Mouse (Mus musculus) A20 (cell line): Measurements from ENCODE around the gene Fam171a1.

ENCODE experiments used
- DNase-seq: peaks from one replicate; pipeline ENCODE4 v3.0.0-alpha.2; 2011; ENCODE audit warnings: low read depth, low spot score

The Fam171a1 gene

GRCm38 (mm10) chr2:3138308-3138707, 24.3 kb downstream of the Fam171a1 start:
- DNase-seq, result no peak

GRCm38 (mm10) chr2:3139065-3139464, 25.0 kb downstream of the Fam171a1 start:
- DNase-seq, result no peak

GRCm38 (mm10) chr2:3139578-3139977, 25.6 kb downstream of the Fam171a1 start:
- no peak for DNase-seq

GRCm38 (mm10) chr2:3140585-3140984, 26.6 kb downstream of the Fam171a1 start:
- no peak for DNase-seq

- no peak for DNase-seq
Measured at GRCm38 (mm10) chr2:3141804-3142203, 27.8 kb downstream of the Fam171a1 start.

GRCm38 (mm10) chr2:3144291-3144690, 30.3 kb downstream of the Fam171a1 start:
- no peak for DNase-seq

GRCm38 (mm10) chr2:3147550-3148157, 33.6 kb downstream of the Fam171a1 start:
- no peak for DNase-seq

- DNase-seq, result no peak
Measured at GRCm38 (mm10) chr2:3148731-3149130, 34.7 kb downstream of the Fam171a1 start.

GRCm38 (mm10) chr2:3150324-3150723, 36.3 kb downstream of the Fam171a1 start:
- DNase-seq, result no peak

- no peak for DNase-seq
Measured at GRCm38 (mm10) chr2:3151336-3151735, 37.3 kb downstream of the Fam171a1 start.

- no peak for DNase-seq
Measured at GRCm38 (mm10) chr2:3154091-3154665, 40.2 kb downstream of the Fam171a1 start.

- no peak for DNase-seq
Measured at GRCm38 (mm10) chr2:3154986-3155385, 41.0 kb downstream of the Fam171a1 start.

- DNase-seq, result no peak
Measured at GRCm38 (mm10) chr2:3157030-3157429, 43.0 kb downstream of the Fam171a1 start.

- DNase-seq, result no peak
Measured at GRCm38 (mm10) chr2:3157661-3158344, 43.8 kb downstream of the Fam171a1 start.

- no peak for DNase-seq
Measured at GRCm38 (mm10) chr2:3158682-3159412, 44.8 kb downstream of the Fam171a1 start.

GRCm38 (mm10) chr2:3161578-3161977, 47.6 kb downstream of the Fam171a1 start:
- DNase-seq, result no peak

GRCm38 (mm10) chr2:3163501-3164076, 49.6 kb downstream of the Fam171a1 start:
- DNase-seq, result no peak

GRCm38 (mm10) chr2:3165037-3165600, 51.1 kb downstream of the Fam171a1 start:
- DNase-seq, result no peak

- no peak for DNase-seq
Measured at GRCm38 (mm10) chr2:3165890-3166605, 52.0 kb downstream of the Fam171a1 start.

GRCm38 (mm10) chr2:3168719-3169402, 54.8 kb downstream of the Fam171a1 start:
- no peak for DNase-seq

- DNase-seq, result no peak
Measured at GRCm38 (mm10) chr2:3169403-3169747, 55.4 kb downstream of the Fam171a1 start.
